Mouse (Mus musculus): Measurements from ENCODE around the gene Med11. TPM values are rescaled to one million over a fixed set of nuclear protein-coding genes. Genes with fewer than 3 reads are reported as not detected.

Med11 gene
- polyA plus RNA-seq (2014; fragmentation: Illumina TruSeq; extraction: RNeasy Lipid Tissue Mini Kit (QIAGEN cat#74804); ENCODE audit: low read depth, low replicate concordance), result 24.2 TPM

DNA sequence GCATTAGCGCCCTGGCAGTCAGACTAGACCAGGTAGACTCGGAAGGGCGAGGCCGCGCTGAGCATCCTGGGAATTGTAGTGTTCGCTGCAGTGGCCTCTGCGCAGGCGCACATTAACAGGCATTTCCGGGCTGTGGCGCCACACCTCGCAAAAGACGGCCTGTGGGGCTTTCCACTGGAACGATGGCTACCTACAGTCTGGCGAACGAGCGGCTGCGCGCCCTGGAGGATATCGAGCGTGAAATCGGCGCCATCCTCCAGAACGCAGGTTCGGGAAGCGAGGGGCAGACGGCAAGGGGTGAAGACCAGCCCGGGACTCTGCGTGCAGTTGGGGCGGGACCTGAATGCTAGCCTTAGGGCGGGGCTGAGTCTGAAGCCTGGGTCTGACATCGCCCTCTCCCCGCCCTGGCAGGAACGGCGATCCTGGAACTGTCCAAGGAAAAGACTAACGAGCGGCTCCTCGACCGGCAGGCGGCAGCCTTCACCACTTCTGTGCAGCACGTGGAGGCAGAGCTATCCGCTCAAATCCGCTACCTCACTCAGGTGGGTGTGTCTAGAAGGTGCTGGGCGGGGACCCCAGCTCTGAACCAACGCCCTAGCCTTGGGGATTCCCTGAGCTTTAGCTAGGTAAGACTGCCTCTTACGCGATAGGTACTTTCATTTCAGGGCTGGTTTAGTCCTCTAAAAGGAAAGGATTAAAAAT is at the start of gene Med11:
TSS of gene Med11 (plus strand) at position 123 of the 702 bp plus-strand sequence.

DNA sequence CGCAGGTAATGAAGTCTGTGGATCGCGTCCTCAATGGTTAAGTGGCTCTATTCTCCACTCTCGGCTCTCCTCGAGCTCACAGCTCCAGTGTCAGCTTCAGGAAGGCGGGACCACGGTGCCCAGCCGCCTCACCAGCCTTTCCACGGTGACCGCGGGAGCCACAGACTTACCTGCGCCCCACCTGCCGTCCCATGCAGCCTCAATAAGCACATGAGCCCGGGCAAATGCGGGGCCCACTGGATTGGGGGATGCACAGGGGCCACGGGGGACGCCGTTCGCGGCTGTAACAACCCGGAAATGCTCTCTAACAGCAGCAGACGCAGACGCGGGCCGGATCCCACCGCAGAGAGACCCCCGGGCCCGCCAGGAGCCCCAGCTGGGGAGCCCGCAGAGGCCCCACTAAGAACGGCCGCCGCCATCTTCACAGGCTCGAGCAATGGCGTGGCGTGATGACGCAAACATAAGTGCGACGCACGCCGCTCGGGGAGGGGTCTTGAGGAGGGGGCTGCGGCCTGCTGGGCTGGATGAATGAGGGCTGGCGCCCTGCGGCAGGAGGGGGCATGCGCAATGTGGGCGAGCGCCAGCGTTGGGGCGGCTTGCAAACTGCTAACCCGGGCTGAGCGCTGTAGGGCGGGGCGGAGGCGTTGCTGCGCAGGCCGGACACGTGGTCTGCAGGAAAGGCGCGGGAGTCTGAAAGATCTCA is 42.0 kb upstream of the Med11 start, which contains the start of gene Pelp1:
TSS of gene Pelp1 (minus strand) at position 438 of the 703 bp plus-strand sequence.

DNA sequence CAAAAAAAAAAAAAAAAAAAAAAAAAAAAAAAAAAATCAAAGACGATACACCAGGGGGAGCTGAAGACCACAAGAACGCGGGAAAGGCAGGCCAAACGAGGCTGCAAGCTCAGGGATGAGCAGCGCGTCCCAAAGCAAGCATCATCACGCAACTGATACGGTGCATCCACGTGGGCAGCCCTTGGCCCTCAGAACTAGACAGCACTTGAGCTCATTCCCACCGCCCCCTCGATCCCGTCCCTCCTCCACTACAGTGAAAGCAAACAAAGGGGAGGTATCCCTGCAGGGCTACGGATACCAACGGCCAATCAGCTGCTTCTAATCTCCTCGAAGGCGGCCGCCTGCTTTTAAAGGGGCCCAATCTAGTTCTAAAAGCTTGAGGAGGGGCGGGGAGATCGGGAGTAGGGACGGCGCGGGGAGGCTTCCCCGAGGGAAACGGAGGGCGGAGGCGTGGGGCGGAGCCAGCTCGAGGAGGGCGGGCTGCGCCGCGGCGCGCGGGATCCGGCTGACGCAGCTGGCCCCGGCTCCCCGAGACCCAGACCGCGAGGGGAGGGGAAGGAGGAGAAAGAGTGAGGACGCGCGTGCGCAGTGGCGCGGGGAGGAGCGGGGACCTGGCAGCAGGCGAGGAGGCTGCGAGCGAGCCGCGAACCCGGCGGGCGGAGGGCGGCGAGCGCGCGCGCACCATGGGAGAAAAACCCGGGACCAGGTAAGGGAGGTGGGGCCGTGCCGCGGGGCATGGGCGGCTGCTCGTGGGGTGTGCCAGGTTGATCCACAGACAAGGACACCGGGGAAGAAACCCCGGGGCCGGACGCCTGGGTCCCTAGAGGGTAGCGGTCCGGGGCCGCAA is 19.4 kb upstream of the Med11 start, which contains the start of gene Arrb2:
TSS of gene Arrb2 (plus strand) at position 588 of the 847 bp plus-strand sequence.

DNA sequence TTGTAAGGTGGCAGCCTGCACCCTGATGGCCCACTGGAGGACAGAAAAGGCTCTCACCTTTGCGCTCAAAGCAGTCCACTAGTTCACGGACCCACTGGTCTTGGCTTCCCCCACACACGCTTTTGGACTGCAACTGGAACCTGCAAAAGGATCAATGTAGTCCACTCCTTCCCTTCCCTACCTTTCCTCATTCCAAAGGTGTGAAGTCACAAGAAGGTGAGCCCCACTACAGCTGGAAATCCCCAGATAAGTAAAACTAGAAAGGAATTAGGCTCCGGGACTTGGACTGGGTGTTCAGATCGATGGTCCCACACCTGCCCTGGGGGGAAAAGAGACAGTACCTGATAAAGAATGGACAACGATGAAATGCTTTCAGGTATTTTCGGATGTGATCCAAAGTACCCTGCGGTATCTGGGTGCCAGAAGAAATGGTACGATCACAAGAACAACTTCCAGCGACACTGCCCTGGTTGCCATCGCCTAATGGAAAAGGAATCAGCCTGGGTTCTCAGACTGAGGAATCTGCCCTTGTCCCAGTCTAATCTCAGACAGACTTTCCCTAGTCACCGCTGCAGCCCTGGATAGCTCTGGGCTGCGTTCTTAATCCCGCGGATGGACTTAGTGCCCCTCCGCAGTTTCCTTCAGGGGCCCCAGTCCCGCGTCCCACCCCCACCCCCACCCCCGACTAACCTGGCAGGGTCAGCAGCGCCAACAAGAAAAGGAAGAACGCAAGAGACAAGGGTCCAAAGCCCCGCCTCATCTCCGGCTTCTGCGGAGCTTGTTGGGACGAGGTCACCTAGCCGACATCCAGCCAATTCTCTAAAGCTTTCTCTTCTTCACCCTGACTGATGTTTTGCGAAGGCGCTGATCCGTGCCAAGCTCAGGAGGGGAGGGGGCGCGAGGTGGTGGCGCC is 7.2 kb downstream of the Med11 start, which contains the start of gene Zmynd15:
TSS of gene Zmynd15 (plus strand) at position 746 of the 913 bp plus-strand sequence.

DNA sequence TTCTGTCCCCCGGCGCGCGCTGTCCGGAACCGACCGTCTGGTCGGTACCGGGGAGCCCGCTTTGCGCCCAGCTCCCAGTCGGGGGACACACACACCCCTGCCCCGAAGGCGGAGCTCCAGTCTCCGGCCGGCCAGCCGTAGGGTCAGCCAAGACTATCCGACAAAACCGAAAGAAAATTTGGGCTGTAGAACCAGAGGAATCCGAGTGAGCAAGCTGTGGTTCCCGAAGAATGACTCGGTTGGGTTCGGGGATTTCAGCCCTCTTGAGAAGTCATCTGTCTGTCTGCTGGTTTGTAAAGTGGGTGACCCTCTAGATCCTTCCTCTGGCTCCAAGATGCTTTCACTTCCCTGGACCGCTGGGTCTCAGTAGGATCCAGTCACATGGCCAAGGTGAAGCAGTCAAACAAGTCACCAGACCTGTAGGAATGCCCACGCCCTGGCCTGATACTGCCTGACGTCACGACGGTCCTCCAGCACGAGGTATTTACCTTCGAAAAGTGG is 7.9 kb downstream of the Med11 start, which contains the start of gene Cxcl16:
TSS of gene Cxcl16 (minus strand) at position 384 of the 501 bp plus-strand sequence.

Other genes starting within 250 kb of the Med11 start
- 28.9 TPM for gene Slc16a11, start 239.2 kb upstream of the Med11 start, polyA plus RNA-seq (2014; fragmentation: Illumina TruSeq; extraction: RNeasy Lipid Tissue Mini Kit (QIAGEN cat#74804); ENCODE audit: low read depth, low replicate concordance)
- 25.1 TPM for gene Slc16a13, start 230.9 kb upstream of the Med11 start, polyA plus RNA-seq (2014; fragmentation: Illumina TruSeq; extraction: RNeasy Lipid Tissue Mini Kit (QIAGEN cat#74804); ENCODE audit: low read depth, low replicate concordance)
- gene Bcl6b, start 222.1 kb upstream of the Med11 start, polyA plus RNA-seq (2014; fragmentation: Illumina TruSeq; extraction: RNeasy Lipid Tissue Mini Kit (QIAGEN cat#74804); ENCODE audit: low read depth, low replicate concordance), result 7.0 TPM
- gene 0610010K14Rik, start 214.0 kb upstream of the Med11 start, polyA plus RNA-seq (2014; fragmentation: Illumina TruSeq; extraction: RNeasy Lipid Tissue Mini Kit (QIAGEN cat#74804); ENCODE audit: low read depth, low replicate concordance), result 45.5 TPM
- 11.1 TPM for gene Gm21988, start 212.1 kb upstream of the Med11 start, polyA plus RNA-seq (2014; fragmentation: Illumina TruSeq; extraction: RNeasy Lipid Tissue Mini Kit (QIAGEN cat#74804); ENCODE audit: low read depth, low replicate concordance)
- gene Rnasek, start 212.1 kb upstream of the Med11 start, polyA plus RNA-seq (2014; fragmentation: Illumina TruSeq; extraction: RNeasy Lipid Tissue Mini Kit (QIAGEN cat#74804); ENCODE audit: low read depth, low replicate concordance), result 343 TPM
- gene Alox12, start 196.6 kb upstream of the Med11 start, polyA plus RNA-seq (2014; fragmentation: Illumina TruSeq; extraction: RNeasy Lipid Tissue Mini Kit (QIAGEN cat#74804); ENCODE audit: low read depth, low replicate concordance), result 22.4 TPM
- 2.6 TPM for gene Alox12e, start 129.3 kb upstream of the Med11 start, polyA plus RNA-seq (2014; fragmentation: Illumina TruSeq; extraction: RNeasy Lipid Tissue Mini Kit (QIAGEN cat#74804); ENCODE audit: low read depth, low replicate concordance)
- 2.4 TPM for gene Alox15, start 99.9 kb upstream of the Med11 start, polyA plus RNA-seq (2014; fragmentation: Illumina TruSeq; extraction: RNeasy Lipid Tissue Mini Kit (QIAGEN cat#74804); ENCODE audit: low read depth, low replicate concordance)
- 15.2 TPM for gene Pelp1, start 41.9 kb upstream of the Med11 start, polyA plus RNA-seq (2014; fragmentation: Illumina TruSeq; extraction: RNeasy Lipid Tissue Mini Kit (QIAGEN cat#74804); ENCODE audit: low read depth, low replicate concordance)
- gene Arrb2, start 19.3 kb upstream of the Med11 start, polyA plus RNA-seq (2014; fragmentation: Illumina TruSeq; extraction: RNeasy Lipid Tissue Mini Kit (QIAGEN cat#74804); ENCODE audit: low read depth, low replicate concordance), result 45.5 TPM
- gene Zmynd15, start 7.5 kb downstream of the Med11 start, polyA plus RNA-seq (2014; fragmentation: Illumina TruSeq; extraction: RNeasy Lipid Tissue Mini Kit (QIAGEN cat#74804); ENCODE audit: low read depth, low replicate concordance), result 5.6 TPM
- gene Cxcl16, start 8.1 kb downstream of the Med11 start, polyA plus RNA-seq (2014; fragmentation: Illumina TruSeq; extraction: RNeasy Lipid Tissue Mini Kit (QIAGEN cat#74804); ENCODE audit: low read depth, low replicate concordance), result 14.8 TPM
- gene Tm4sf5, start 53.3 kb downstream of the Med11 start, polyA plus RNA-seq (2014; fragmentation: Illumina TruSeq; extraction: RNeasy Lipid Tissue Mini Kit (QIAGEN cat#74804); ENCODE audit: low read depth, low replicate concordance), result not detected
- not detected for gene Vmo1, start 62.7 kb downstream of the Med11 start, polyA plus RNA-seq (2014; fragmentation: Illumina TruSeq; extraction: RNeasy Lipid Tissue Mini Kit (QIAGEN cat#74804); ENCODE audit: low read depth, low replicate concordance)
- gene Gltpd2, start 67.3 kb downstream of the Med11 start, polyA plus RNA-seq (2014; fragmentation: Illumina TruSeq; extraction: RNeasy Lipid Tissue Mini Kit (QIAGEN cat#74804); ENCODE audit: low read depth, low replicate concordance), result not detected
- gene Psmb6, start 73.4 kb downstream of the Med11 start, polyA plus RNA-seq (2014; fragmentation: Illumina TruSeq; extraction: RNeasy Lipid Tissue Mini Kit (QIAGEN cat#74804); ENCODE audit: low read depth, low replicate concordance), result 235 TPM
- not detected for gene Gm40193, start 81.0 kb downstream of the Med11 start, polyA plus RNA-seq (2014; fragmentation: Illumina TruSeq; extraction: RNeasy Lipid Tissue Mini Kit (QIAGEN cat#74804); ENCODE audit: low read depth, low replicate concordance)
- gene Pld2, start 88.1 kb downstream of the Med11 start, polyA plus RNA-seq (2014; fragmentation: Illumina TruSeq; extraction: RNeasy Lipid Tissue Mini Kit (QIAGEN cat#74804); ENCODE audit: low read depth, low replicate concordance), result 19.3 TPM
- 74.4 TPM for gene Mink1, start 111.0 kb downstream of the Med11 start, polyA plus RNA-seq (2014; fragmentation: Illumina TruSeq; extraction: RNeasy Lipid Tissue Mini Kit (QIAGEN cat#74804); ENCODE audit: low read depth, low replicate concordance)
- gene 4930544D05Rik, start 163.9 kb downstream of the Med11 start, polyA plus RNA-seq (2014; fragmentation: Illumina TruSeq; extraction: RNeasy Lipid Tissue Mini Kit (QIAGEN cat#74804); ENCODE audit: low read depth, low replicate concordance), result 9.8 TPM
- 0.88 TPM for gene Chrne, start 167.3 kb downstream of the Med11 start, polyA plus RNA-seq (2014; fragmentation: Illumina TruSeq; extraction: RNeasy Lipid Tissue Mini Kit (QIAGEN cat#74804); ENCODE audit: low read depth, low replicate concordance)
- gene Gp1ba, start 187.2 kb downstream of the Med11 start, polyA plus RNA-seq (2014; fragmentation: Illumina TruSeq; extraction: RNeasy Lipid Tissue Mini Kit (QIAGEN cat#74804); ENCODE audit: low read depth, low replicate concordance), result not detected
- 80.8 TPM for gene Rnf167, start 195.3 kb downstream of the Med11 start, polyA plus RNA-seq (2014; fragmentation: Illumina TruSeq; extraction: RNeasy Lipid Tissue Mini Kit (QIAGEN cat#74804); ENCODE audit: low read depth, low replicate concordance)
- gene Slc25a11, start 195.6 kb downstream of the Med11 start, polyA plus RNA-seq (2014; fragmentation: Illumina TruSeq; extraction: RNeasy Lipid Tissue Mini Kit (QIAGEN cat#74804); ENCODE audit: low read depth, low replicate concordance), result 126 TPM
- gene Pfn1, start 202.7 kb downstream of the Med11 start, polyA plus RNA-seq (2014; fragmentation: Illumina TruSeq; extraction: RNeasy Lipid Tissue Mini Kit (QIAGEN cat#74804); ENCODE audit: low read depth, low replicate concordance), result 446 TPM
- 36.3 TPM for gene Eno3, start 205.3 kb downstream of the Med11 start, polyA plus RNA-seq (2014; fragmentation: Illumina TruSeq; extraction: RNeasy Lipid Tissue Mini Kit (QIAGEN cat#74804); ENCODE audit: low read depth, low replicate concordance)
- 75.7 TPM for gene Spag7, start 217.5 kb downstream of the Med11 start, polyA plus RNA-seq (2014; fragmentation: Illumina TruSeq; extraction: RNeasy Lipid Tissue Mini Kit (QIAGEN cat#74804); ENCODE audit: low read depth, low replicate concordance)
- gene Camta2, start 236.2 kb downstream of the Med11 start, polyA plus RNA-seq (2014; fragmentation: Illumina TruSeq; extraction: RNeasy Lipid Tissue Mini Kit (QIAGEN cat#74804); ENCODE audit: low read depth, low replicate concordance), result 27.5 TPM
- 21.7 TPM for gene Inca1, start 248.2 kb downstream of the Med11 start, polyA plus RNA-seq (2014; fragmentation: Illumina TruSeq; extraction: RNeasy Lipid Tissue Mini Kit (QIAGEN cat#74804); ENCODE audit: low read depth, low replicate concordance)
- gene Kif1c, start 248.6 kb downstream of the Med11 start, polyA plus RNA-seq (2014; fragmentation: Illumina TruSeq; extraction: RNeasy Lipid Tissue Mini Kit (QIAGEN cat#74804); ENCODE audit: low read depth, low replicate concordance), result 97.3 TPM